Mouse (Mus musculus) ovary, postnatal 14 days (tissue): ENCODE results near the gene Sumo3.

Experiments
- DNase-seq: peaks from one replicate; pipeline ENCODE4 v3.0.0; 2022; ENCODE audit warnings: low spot score

The Sumo3 gene

GRCm38 (mm10) chr10:77626036-77626435 lies 20.1 kb downstream of the Sumo3 start:
- DNase-seq, result no peak

GRCm38 (mm10) chr10:77626591-77626990 lies 20.7 kb downstream of the Sumo3 start:
- DNase-seq, result no peak

DNA sequence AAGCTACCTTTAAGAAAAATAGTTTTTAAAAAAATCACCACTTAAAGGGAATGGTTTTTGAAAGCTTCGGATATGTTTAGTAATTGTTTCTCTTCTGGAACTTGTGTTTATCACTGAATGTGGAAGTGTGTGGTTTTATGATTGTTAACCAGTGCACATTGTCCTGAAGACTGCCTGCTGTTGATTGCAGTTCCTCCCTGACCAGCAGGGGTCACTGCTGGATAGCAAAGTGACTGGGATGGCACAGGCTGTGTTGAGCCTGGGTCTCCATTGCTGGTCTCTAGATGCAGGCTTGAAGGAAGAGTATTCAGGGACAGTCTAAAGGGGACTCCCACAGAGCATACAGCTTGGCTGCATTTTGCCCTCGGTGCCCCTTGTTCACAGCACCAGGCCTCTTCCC lies 21.6 kb downstream of the Sumo3 start:
- DNase-seq, result peak; percentile 72

DNA sequence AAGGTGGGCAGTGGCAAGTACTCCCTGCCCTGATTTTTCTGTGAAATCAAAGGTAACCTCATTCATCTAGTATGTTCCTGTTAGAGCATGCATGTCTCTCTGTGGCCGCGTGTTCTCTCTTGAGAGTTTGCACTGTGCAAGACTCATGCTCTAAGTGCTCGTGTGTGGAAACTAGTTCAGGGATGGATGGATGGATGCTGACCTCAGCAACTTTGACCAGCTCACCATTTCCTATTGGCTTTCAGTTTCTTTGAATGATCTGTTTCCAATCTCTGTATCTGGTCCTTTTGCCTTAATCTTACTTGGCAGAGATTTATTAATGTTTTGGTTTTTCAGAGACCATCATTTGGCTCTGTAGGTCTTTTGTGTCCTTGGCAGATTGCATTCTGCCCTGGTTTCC lies 23.3 kb downstream of the Sumo3 start:
- no peak for DNase-seq

- DNase-seq, result no peak
Observed at GRCm38 (mm10) chr10:77629970-77630369, 24.1 kb downstream of the Sumo3 start.

DNA sequence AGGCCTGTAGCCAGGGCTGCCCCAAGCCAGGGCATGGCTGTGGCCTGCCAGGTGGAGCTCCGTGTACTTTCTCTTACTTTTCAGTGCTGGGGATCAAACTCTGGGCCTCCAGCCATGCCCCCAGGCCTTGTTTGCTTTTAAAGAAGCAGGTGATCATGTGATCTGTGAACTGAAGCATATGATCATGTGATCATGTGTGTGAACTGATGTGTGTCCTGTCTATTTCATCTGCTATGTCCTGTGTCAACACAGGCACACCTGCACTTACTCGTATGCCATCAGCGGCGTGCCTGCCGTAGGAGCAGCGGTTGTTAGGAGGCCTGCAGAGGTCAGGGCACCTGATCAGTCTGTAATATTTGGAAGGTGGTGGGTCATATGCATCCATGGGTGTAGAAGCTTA lies 28.1 kb downstream of the Sumo3 start:
- no peak for DNase-seq

DNA sequence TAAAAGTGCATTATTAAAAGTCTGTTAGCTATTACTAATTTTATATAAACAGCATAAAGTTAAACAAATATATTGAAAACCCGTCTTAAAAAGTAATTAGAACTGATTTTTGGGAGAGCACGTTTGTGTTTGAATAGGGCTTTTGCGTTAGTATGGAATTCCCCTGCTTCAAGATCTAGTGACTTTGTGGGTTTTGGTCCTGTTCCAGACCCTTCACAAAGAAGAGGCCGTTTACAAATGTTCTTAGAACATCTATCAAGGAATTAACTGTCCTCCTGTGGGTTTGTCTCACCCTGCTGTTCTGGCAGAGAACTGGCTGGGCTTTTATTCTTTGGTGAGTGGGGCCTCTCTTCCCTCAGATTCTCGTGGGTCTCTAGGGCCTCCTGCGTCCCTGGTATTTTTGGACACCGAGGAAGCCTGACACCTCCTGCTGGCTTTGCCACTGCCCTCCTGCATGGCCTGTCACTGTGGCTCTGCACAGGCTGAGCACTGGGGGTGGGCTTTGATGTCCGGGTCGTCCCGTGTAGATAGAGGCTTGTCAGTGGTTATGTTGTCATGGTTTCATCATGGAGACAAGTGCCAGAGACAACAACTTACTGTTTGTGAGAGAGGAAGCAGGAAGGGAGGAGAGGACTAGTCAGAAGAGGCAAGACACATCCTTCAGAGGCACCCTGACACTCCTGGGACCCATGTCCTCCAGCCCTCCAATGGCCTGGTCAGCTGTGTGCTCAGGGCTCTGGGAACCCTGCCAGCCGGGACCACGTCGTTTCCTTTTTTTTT lies 28.7 kb downstream of the Sumo3 start:
- no peak for DNase-seq

DNA sequence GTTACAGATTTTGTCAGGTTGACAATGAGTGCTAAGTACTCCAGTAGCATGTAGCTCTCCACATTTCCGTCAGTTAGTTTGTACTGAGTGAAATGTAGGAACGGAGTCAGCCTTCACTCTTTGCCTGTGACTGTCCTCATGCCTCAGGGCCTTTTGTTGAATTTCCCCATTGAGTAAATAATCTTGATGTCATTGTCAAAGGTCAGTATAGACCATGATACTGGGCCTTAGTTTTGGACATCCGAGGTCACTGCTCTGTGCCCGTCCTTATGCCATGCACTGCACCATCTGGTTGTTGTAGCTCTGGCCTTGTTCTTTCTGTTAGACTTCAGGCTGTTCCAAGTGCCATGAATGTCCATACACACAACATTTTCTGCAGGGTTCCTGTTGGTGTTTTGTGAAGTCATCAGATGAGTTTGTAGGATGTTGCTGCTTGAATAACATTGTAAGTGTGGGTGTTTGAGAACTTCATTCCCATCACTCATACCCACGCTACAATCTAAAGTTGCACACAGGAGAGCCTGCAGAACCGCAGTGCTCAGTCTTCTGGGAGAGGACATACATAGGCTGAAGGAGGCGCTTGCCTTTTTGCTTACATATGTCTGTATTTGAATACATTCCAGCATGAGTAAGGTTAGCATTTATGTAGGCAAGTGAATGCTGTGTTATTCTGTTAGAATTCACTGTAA lies 30.5 kb downstream of the Sumo3 start:
- DNase-seq, result no peak

GRCm38 (mm10) chr10:77638956-77639355 lies 33.1 kb downstream of the Sumo3 start:
- no peak for DNase-seq

DNA sequence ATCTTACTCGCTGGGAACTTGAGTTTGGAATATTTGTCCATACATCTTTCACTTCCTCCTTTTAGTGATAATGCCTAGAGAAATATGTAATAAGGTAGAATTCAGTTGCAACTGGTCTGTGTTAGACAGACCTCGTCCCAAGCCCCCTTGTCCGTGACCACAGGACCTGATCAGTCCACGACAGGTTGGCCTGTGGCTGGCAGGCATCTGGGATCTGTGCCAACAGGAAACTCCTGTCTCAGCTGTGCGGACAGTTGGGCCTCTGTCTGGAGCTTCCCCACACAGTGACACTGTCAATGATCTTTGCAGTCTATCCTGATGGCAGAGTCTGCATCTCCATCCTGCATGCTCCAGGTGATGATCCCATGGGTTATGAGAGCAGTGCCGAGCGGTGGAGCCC lies 37.3 kb downstream of the Sumo3 start:
- DNase-seq, result no peak

GRCm38 (mm10) chr10:77645571-77645970 lies 39.7 kb downstream of the Sumo3 start:
- no peak for DNase-seq

DNA sequence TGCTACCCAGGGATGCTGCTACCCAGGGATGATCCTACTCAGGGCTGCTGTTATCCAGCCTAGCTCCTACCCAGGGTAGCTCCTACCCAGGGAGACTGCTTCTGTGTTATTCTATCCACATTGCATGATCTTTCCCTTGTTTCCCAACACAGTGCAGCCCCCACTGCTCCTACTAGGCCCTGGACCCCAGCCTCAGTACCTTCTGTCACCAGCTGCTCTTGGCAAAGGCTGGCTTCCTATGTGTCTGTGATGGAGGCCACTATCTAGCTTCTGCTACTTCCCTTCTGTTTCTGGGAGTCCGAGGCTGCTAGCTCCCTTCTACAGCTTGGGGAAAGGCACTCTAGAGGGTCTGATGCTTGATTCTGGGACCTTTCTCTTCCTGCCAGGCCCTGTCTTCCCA lies 41.6 kb downstream of the Sumo3 start:
- DNase-seq, result no peak

- DNase-seq, result no peak
Observed at GRCm38 (mm10) chr10:77647901-77648300, 42.0 kb downstream of the Sumo3 start.

DNA sequence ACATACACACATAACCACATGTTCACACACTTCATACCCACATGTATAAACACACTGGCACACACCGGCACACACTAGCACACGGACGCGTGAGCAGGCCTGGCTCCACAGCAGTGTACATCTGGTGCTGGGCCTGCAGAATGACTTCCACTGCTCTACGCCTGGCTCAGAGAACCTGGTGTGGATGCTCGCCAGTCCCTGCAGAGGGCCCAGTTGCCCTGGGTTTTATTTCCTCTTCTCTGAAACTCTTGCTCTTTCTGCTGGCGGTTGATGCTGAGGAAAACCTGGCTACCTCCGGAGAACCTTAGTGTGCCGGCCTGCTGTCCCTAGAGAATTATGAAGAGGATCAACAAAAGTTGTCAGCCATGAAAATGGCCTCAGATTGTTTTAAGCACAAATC lies 46.1 kb downstream of the Sumo3 start:
- no peak for DNase-seq

GRCm38 (mm10) chr10:77658286-77658994 lies 52.5 kb downstream of the Sumo3 start:
- DNase-seq, result no peak

DNA sequence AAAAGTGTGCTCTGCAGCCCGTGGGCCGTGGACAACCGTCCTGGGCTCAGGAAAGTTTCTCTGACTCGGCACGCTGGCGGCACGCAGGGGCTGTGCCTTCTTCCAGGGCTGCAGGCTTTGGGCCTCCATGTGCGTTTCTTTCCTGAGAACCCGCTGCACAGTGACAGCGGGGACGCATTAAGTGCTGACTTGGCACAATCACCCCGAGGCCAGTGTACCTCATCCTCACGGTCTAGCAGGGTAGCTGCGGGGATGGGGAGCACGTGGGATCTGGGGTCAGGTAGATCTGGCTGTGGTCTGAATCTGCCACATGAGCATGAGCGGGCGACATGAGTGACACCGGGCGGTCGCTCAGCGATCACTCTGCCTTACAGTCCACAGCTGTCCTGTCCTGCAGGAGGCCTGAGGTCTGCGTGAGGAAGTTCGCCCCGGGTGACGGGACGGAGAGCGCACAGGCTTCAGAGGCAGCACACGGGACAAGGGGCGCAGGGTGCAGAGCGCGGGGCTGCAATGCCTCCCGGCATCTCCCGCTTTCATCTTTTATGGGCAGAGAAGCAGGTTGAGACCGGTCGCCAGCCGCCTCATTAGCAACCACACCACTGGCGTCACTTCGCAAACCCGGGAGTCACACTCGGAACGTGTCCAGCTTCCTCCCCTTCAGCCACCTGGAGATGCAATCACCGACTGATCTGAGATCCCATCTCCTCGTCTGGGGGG lies 58.2 kb downstream of the Sumo3 start:
- DNase-seq, result no peak

DNA sequence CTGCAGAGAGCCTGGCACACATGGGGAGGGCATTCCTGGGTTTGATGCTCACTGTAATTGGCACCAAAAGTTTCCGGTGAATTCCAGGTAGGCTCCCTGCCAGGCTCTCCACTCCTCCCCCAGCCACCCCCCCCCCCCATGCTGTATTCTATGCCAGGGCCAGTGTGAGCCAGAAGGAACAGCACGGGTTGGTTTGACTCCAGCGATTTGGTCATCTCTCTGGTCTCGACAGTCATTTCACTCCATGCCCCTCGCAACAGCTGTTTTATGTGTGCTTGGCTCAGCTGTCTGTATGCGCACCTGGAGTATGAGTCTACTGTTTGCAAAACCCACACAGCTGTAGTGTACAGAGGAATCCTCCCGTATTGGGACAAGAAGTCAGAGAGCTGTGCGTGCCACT lies 60.4 kb downstream of the Sumo3 start:
- DNase-seq, result no peak

DNA sequence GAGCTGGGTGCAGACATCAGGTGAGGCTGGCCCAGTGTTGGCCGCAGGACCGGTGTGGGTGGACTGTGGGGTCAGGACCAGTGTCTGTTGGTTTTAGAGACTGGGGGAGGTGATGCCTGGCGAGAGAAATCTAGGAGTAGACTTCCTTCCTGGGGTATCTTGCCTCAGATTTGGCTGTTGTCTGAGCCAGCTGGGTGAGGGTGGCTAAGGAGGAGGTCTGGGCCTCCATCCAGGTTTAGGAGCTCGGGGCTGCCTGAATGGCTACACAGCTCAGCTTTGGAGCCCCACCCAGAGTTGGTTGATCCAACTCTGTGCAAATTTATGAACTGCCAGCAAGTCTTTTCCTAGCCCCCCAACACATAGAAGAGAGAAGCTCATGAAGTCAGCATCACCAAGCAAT lies 61.5 kb downstream of the Sumo3 start:
- DNase-seq, result no peak
